Mouse (Mus musculus) Muller cell, postnatal 12 days (primary cell): ENCODE measurements at regions not wholly inside any gene's neighbourhood (a gene's known extent, or its start where the extent isn't known, plus 50 kb on each side); places are given as distances from the start of the nearest gene placed in this dataset.
A peak's percentile ranks its signal among the peaks of the same experiment; 100 is the strongest.

ENCODE experiments used
- DNase-seq: peaks from one replicate; pipeline ENCODE4 v3.0.0-alpha.2; 2015; ENCODE audit errors: inconsistent ontology term

DNA sequence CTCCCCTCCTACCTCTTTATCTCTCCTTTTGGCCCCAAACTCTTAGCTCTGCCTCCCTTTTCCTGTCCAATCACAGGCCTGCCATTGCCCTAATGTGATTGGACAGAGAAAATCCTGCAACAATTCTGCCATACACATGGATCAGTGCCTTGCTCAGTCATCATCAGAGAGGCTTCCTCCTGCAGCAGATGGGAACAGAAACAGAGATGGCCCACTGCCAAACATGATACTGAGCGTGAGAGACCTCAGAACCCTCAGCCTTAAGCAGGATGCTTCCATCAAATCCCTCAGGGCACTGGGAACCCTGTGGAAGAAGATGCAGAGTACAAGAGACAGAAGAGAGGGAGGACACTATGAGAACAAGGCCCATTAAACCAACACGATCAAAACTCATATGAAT lies 62.8 kb upstream of the Cacna2d3 start:
- DNase-seq, result no peak

DNA sequence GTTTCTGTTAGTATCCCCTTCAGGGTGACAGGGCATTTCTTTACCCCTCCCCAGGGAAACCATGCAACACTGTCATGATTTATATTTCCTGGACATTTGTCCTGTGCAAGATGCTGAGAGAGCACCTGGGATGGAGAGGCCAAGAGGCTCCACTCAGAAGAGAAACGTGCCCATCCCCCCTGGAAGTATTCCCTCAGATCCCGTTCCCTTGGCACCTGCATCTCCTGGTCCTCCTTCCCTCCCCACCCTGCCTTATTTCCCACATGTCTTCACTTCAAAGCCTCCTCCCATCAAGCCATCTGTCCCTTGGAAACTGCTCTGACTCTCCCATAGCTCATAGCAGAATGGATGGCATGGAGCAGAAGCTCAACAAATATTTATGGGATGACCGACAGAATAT lies 64.8 kb upstream of the Cacna2d3 start:
- DNase-seq, result no peak

DNA sequence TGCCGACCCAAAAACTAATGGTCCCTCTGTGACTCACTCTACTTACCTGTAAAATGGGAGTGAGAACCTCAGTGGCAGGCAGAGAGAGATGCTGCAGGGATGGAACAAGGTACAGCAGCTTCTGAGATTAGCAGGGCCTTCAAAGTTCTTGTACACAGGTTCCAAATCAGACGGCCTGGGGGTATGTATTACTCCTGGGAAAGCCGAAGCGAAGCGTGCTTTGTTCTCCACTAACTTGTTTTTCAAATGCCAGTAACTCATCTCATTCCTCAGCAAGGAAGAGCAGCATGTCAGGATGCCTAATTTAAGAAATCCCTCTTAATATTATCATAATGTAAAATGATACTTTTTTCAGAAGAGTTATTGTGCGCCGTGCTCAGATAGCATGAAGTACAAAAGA lies 66.1 kb upstream of the Cacna2d3 start:
- no peak for DNase-seq

DNA sequence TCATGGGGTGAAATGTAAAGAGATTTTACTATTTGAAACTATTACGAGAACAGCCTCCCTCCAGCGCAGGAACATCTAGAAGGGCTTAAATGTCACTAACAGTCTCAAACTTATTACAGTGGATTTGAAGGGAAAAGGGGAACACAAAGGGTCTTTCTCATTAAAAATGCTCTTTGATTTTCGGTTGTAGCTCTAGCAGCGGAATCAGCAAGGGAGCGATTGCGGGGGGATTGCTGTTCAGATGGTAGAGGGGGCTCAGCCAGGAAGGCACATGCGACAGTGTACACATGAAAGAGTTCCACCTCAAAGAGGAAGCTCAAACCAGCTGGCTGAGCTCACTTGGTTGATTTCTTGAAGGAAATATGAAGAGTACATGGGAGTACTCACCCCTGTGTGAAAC lies 66.7 kb upstream of the Cacna2d3 start:
- DNase-seq, result no peak

GRCm38 (mm10) chr14:29795325-29795724 lies 73.7 kb upstream of the Cacna2d3 start:
- no peak for DNase-seq

- DNase-seq, result no peak
Observed at GRCm38 (mm10) chr14:29796396-29796795, 74.7 kb upstream of the Cacna2d3 start.

DNA sequence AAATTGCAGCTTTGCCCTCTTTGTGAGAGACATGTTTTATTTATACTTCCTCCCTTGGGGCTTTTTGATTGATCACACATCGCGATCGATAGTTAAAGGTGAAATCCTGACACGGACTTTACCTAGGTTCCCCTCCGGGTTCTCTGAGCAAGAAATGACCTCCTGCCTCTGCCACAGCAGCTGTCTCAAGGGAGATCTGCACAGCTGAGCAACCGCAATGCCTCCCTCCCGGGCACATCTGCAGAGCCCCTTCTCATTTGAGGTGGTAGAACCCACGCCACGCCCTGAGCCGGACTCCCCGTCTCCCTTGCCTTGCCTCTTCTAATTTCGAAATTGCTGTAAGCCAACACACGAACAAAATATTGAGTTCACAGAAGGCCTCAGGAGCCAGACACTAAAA lies 78.2 kb upstream of the Cacna2d3 start:
- DNase-seq, result no peak

DNA sequence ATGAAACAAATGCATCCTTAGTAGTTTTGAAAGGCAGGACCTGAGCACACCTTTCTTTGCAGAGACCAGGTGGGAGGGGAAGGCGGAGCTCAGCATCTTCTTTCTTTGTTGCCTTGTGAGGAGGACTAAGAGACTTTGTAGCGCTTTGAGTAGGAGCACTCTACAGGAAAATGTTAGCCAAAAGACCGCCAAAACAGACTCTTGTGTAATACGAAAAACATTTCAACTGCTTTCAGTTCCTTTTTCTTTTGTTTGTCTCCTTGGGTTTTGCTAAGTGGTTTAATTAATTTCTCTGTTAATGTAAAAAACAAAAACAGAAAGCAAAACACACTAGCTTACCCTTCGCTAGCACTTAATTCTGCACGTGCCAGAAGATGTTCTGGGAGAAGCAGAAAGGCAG lies 83.6 kb upstream of the Cacna2d3 start:
- no peak for DNase-seq

GRCm38 (mm10) chr14:29807881-29808280 lies 86.2 kb upstream of the Cacna2d3 start:
- DNase-seq, result no peak

DNA sequence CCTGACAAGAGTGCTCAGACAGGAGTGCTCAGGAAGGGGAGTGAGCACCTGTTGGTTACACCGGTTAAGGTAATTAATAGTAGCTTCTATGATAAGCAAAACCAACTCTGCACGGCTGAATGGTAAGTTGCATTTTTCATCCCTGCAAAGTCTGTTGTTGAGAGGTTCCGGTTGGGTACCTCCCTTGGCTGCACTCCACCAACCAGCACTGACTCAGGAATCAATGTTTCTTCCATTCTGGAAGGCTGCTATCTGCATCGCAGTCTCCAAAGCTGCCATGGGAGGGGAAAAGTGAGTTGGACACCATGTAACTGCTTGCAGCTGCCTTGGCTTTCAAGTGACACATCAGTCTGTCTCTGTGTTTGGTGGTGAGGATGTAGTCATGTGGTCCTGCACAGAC lies 93.0 kb upstream of the Cacna2d3 start:
- DNase-seq, result peak; percentile 2

GRCm38 (mm10) chr14:29817548-29817947 lies 95.9 kb upstream of the Cacna2d3 start:
- DNase-seq, result no peak

DNA sequence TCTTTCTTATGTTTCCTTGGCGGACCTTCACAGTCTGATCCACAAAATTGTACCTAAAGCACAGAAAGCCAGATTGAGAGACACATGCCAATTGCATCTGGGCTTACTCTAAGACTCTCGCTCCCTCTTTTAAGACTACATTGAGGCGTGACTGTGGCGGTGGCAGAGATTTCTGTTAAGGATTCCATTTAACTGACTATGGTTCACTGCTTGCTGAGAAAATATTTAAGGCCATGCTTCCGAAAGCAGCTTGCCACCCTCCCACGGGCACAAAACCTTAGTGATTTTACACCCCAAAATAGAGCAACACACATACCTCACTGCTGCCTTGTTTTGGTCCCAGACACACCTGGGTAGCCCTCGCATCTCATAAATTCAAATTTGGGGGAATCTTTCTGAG lies 96.6 kb upstream of the Cacna2d3 start:
- DNase-seq, result no peak

DNA sequence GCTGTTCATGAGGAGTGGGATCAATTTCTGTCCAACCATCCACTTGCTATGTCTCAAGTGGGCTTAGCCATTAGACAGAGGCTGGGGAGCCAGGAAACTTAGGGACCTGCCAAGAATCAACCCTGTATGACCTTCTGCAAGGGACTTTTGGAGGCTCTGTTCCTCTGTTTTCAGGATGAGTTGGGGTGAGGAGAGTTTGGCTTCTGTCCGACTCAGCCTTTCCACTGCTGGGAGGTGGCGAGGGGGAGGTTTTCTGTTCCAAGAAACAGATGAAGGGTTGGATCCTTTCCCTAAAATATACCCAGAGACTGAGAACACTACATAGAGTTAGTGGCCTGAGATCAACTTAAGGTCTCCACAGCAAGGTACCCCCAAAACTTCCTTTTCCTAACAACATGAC lies 97.1 kb upstream of the Cacna2d3 start:
- DNase-seq, result no peak

DNA sequence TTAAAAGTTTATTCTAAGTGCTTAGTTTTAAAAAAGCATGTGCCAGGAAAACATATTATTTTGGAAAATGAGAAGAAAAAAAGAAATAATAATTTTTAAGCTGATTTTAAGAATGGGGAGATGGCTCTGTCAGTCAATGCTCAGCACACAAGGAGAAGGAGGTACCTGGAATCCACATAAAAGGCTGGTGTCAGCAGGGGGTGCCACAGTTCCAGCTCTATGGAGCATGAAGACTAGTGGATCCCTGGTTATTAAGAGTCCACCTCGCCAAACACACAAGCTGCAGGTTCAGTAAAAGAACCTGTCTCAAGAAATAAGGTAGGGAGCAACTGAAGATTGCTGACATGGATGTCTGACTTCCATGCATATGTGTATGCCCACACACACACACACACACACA lies 115.4 kb upstream of the Cacna2d3 start:
- no peak for DNase-seq

- no peak for DNase-seq
Observed at GRCm38 (mm10) chr14:29839576-29839975, 117.9 kb upstream of the Cacna2d3 start.

- DNase-seq, result no peak
Observed at GRCm38 (mm10) chr14:29841361-29842117, 119.9 kb upstream of the Cacna2d3 start.

DNA sequence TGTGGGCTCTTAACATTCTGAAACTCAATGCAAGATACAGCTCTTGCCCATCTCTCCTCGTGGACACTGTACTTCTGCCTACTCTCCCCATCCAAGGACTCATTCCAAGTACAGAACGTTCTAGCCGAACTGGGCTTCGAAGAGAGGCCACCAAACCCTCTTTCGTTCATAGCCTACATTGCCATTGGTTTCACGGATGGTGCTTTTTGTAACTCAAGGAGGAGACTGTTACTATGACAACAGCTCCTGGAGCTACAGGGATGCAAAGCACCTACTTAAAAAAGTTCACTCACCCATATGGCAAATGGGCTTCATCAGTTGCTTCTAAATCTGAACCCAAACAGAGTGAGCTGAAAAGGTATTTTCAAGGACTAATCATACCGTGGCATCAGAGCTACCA lies 120.4 kb upstream of the Selenok start:
- no peak for DNase-seq

GRCm38 (mm10) chr14:29851286-29851685 lies 116.8 kb upstream of the Selenok start:
- DNase-seq, result no peak

DNA sequence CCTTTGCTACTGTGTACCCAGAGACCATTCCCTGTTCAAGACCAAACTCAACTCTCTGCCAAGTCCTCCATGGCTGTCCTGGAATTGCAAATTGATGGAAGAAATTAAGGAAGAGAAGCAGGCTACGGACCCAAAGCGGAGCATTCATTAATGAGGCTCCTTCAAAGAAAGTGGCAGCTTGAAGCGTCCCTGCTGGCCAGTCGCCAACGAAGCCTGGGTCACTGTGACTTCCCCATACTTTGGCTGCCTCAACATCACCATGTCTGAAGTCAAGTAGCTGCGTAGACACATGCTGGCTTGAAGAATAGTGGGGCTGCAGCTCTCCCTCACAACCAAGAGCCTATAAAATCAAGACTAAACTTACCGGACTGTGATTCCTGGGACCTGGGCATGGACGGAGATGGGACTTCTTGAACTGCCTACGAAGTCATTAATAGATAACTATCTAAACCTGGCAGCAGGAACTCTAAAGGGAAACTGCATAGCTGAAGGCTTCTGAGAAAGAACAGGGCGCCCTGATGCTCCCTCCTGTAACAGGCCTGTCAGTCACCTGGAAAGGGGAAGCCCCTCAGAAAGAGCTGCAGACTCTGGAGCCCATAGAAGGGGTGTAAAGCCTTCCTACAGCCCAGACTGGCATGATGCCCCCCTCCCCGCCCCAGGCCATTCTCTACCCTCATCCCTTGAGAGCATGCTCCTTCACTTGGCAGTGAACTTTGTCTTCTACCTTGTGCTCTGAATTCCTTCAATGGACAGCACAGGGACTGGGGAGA lies 116.0 kb upstream of the Selenok start:
- peak; percentile 16 for DNase-seq

DNA sequence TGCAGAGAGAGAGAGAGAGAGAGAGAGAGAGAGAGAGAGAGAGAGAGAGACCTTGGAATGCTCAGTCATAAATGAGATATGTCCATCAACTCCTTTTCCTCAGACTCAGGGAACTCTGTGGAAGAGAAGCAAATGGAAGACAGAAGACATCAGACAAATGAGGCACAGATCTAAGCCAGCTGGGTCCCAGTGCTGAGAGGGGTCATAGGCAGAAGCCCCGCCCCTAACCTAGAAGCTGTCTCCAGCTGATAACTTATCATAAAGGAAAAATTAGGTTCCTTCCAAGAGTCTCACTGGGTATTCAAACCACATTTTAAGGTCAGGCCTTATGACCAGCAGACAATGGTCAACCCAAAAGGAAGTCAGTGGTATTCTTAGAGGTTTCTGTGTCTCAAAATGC lies 106.1 kb upstream of the Selenok start:
- DNase-seq, result no peak

- DNase-seq, result no peak
Observed at GRCm38 (mm10) chr14:29866455-29867275, 101.4 kb upstream of the Selenok start.

DNA sequence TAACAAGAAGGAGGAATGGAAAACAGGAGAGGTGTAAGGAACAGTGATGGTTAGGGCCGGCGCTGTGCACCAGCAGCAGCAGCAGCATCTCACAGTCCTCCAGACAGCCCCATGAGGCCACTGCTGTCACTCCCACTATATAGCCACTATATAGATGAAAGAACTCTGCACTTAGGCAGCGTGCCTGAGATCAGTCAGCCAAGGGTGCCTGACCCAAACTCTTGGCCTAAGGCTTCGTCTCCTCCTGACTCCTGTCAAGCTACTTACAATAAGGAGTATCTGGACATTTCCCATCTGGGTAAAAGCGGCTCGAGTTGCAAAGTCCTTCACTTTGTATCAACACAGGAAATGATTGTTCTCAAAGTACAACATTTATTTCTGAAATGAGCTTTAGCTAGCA lies 100.8 kb upstream of the Selenok start:
- DNase-seq, result no peak

DNA sequence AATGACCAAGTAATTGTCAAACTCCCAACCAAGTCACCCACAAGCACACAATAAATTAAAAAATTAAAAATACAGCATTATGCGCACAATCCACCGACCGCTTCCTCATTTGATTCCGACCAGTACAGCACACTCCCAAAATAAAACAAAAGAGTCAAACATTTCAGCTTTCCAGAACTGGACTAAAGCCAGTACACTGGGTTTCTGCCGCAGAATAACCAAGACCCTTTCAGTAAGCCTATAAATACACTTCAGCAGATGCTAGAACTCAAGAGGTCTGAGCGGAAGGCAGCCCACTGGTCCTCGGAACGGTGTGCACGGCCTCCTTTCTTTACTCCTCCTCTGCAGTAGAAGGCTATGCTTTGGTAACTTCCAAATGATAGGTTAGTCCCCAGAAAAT lies 98.2 kb upstream of the Selenok start:
- DNase-seq, result no peak
